Mouse (Mus musculus) limb, embryonic 12.5 days (tissue): Measurements from ENCODE around the gene Triap1. TPM values are rescaled to one million over a fixed set of nuclear protein-coding genes. Genes with fewer than 3 reads are reported as not detected.
"Not testable (repeated sequence)": the region's sequence is repeated elsewhere in the genome, so short reads cannot be mapped to it uniquely, and the experiment has no call there.

ENCODE experiments used
- ATAC-seq: fragments of 200-750 bp; cut with Nextera tagmentation; 2 replicates; pipeline ENCODE4 v1.8.0; 2017; ENCODE audit warnings: low read depth, moderate TSS enrichment; ENCODE audit not compliant: insufficient number of reproducible peaks, insufficient read depth, low FRiP score, low TSS enrichment
- H3K27ac ChIP-seq: fragments of 300-500 bp; sonication (generic); 2 replicates; pipeline ENCODE4 v1.5.1; 2016; ENCODE audit warnings: mild to moderate bottlenecking, moderate library complexity
- H3K27me3 ChIP-seq: fragments of 300-500 bp; sonication (generic); 2 replicates; pipeline ENCODE4 v1.6.1; 2016; ENCODE audit warnings: mild to moderate bottlenecking, moderate library complexity
- H3K36me3 ChIP-seq: fragments of 300-500 bp; sonication (generic); 2 replicates; pipeline ENCODE4 v1.6.1; 2016; ENCODE audit warnings: mild to moderate bottlenecking, moderate library complexity
- H3K4me1 ChIP-seq: fragments of 300-500 bp; sonication (generic); replicated peaks from 2 replicates; pipeline ENCODE4 v1.6.1; 2016
- H3K4me2 ChIP-seq: fragments of 300-500 bp; sonication (generic); 2 replicates; pipeline ENCODE4 v1.6.1; 2016; ENCODE audit warnings: mild to moderate bottlenecking, moderate library complexity
- H3K4me3 ChIP-seq: fragments of 300-500 bp; sonication (generic); replicated peaks from 2 replicates; pipeline ENCODE4 v1.5.1; 2016; ENCODE audit warnings: mild to moderate bottlenecking
- H3K9ac ChIP-seq: fragments of 300-500 bp; sonication (generic); replicated peaks from 2 replicates; pipeline ENCODE4 v1.6.1; 2016; ENCODE audit warnings: mild to moderate bottlenecking, moderate library complexity
- H3K9me3 ChIP-seq: fragments of 300-500 bp; sonication (generic); 2 replicates; pipeline ENCODE4 v1.6.1; 2016; ENCODE audit warnings: mild to moderate bottlenecking, moderate library complexity
- WGBS: fragments of 180-500 bp; shearing (Covaris S2); methylation state at CpG from one replicate; pipeline ENCODE4 v1.1.7; 2016; 5-methylcytosine and 5-hydroxymethylcytosine counted together
- polyA plus RNA-seq: library from polyadenylated mRNA; unstranded; fragments of >200 nt; fragmentation: Nextera tagmentation; extraction: Ambion mirVana; gene quantifications from 2 replicates; pipeline ENCODE4 v1.2.1, GENCODE M21; 2016

Gene Triap1
- polyA plus RNA-seq: 65.4 and 67.0 TPM in 2 replicates

GRCm38 (mm10) chr5:115340577-115341313 is at the start of gene Triap1, which contains the start of gene Gatc:
Gene Triap1, plus strand, starts transcription at chr5:115341225.
Gene Gatc, minus strand, starts transcription at chr5:115341178.
- peak within 1 kb of the TSS; percentile 87 for H3K4me3 ChIP-seq
- peak; percentile 80 for ATAC-seq
- under 1% methylated on average over 62 of the region's 62 CpGs for WGBS
- peak within 1 kb of the TSS; percentile 89 for H3K9ac ChIP-seq
- no peaks in the 10 kb centered on the region for H3K9me3 ChIP-seq
- peak within 1 kb of the TSS; percentile 78 for H3K4me2 ChIP-seq
- H3K27ac ChIP-seq: peak within 1 kb of the TSS; percentile 83
- peaks cover 48% of the 10 kb centered on the region for H3K36me3 ChIP-seq
- H3K27me3 ChIP-seq: no peaks in the 10 kb centered on the region
- H3K4me1 ChIP-seq: peaks cover 20% of the 10 kb centered on the region

GRCm38 (mm10) chr5:115294173-115294572 is 46.9 kb upstream of the Triap1 start:
- no peak overlapping the region for H3K27ac ChIP-seq
- H3K9me3 ChIP-seq: no peaks in the 10 kb centered on the region
- no peak overlapping the region for H3K4me2 ChIP-seq
- H3K4me1 ChIP-seq: peaks cover 18% of the 10 kb centered on the region
- ATAC-seq: no peak
- H3K9ac ChIP-seq: no peak overlapping the region
- H3K36me3 ChIP-seq: peaks cover 92% of the 10 kb centered on the region
- no peak overlapping the region for H3K4me3 ChIP-seq
- no peaks in the 10 kb centered on the region for H3K27me3 ChIP-seq
- WGBS: 88% methylated on average over 8 of the region's 8 CpGs

- Histone ChIP-seq H3K27ac (0 out of 2 replicates have a peak overlapping the region, but pooled peaks have one; percentile 29), H3K36me3 (peaks cover 78% of the 10 kb centered on the region)
Observed at GRCm38 (mm10) chr5:115296347-115296746, 44.7 kb upstream of the Triap1 start.

GRCm38 (mm10) chr5:115300035-115300744 is 40.8 kb upstream of the Triap1 start:
- Histone ChIP-seq H3K4me2 (peak overlapping the region; percentile 78), H3K27ac (peak overlapping the region; percentile 93), H3K4me1 (peaks cover 30% of the 10 kb centered on the region), H3K9me3 (no peaks in the 10 kb centered on the region), H3K9ac (peak overlapping the region; percentile 85), H3K27me3 (no peaks in the 10 kb centered on the region), H3K4me3 (peak overlapping the region; percentile 77), H3K36me3 (peaks cover 44% of the 10 kb centered on the region)
- peak; percentile 22 for ATAC-seq
- under 1% methylated on average over 46 of the region's 46 CpGs for WGBS

More at GRCm38 (mm10) chr5:115296347-115296746, 44.7 kb upstream of the Triap1 start:
- Histone ChIP-seq H3K4me2 (no peak overlapping the region), H3K9me3 (no peaks in the 10 kb centered on the region), H3K27me3 (no peaks in the 10 kb centered on the region), H3K9ac (0 out of 2 replicates have a peak overlapping the region, but pooled peaks have one; percentile 8), H3K4me3 (no peak overlapping the region), H3K4me1 (peaks cover 23% of the 10 kb centered on the region)
- no peak for ATAC-seq
- 81% methylated on average over 10 of the region's 10 CpGs for WGBS

- H3K9me3 ChIP-seq: no peaks in the 10 kb centered on the region
- H3K9ac ChIP-seq: peak within 1 kb of the TSS; percentile 85
- under 1% methylated on average over 62 of the region's 66 CpGs for WGBS
- peak; percentile 98 for ATAC-seq
- H3K27ac ChIP-seq: peak within 1 kb of the TSS; percentile 93
- peaks cover 36% of the 10 kb centered on the region for H3K36me3 ChIP-seq
- peaks cover 30% of the 10 kb centered on the region for H3K4me1 ChIP-seq
- H3K4me2 ChIP-seq: peak within 1 kb of the TSS; percentile 78
- H3K27me3 ChIP-seq: no peaks in the 10 kb centered on the region
- peak within 1 kb of the TSS; percentile 77 for H3K4me3 ChIP-seq
Observed at GRCm38 (mm10) chr5:115300792-115301614, 40.0 kb upstream of the Triap1 start, which contains the start of gene Dynll1. Gene Dynll1, minus strand, starts transcription at chr5:115300999.

GRCm38 (mm10) chr5:115301615-115302014 is 39.4 kb upstream of the Triap1 start:
- peaks cover 30% of the 10 kb centered on the region for H3K36me3 ChIP-seq
- peak overlapping the region; percentile 77 for H3K4me3 ChIP-seq
- peak overlapping the region; percentile 48 for H3K9ac ChIP-seq
- H3K27ac ChIP-seq: peak overlapping the region; percentile 86
- peaks cover 30% of the 10 kb centered on the region for H3K4me1 ChIP-seq
- H3K9me3 ChIP-seq: no peaks in the 10 kb centered on the region
- H3K4me2 ChIP-seq: peak overlapping the region; percentile 65
- peak; percentile 16; the same call in 1 of the 2 replicates for ATAC-seq
- H3K27me3 ChIP-seq: no peaks in the 10 kb centered on the region
- WGBS: 24% methylated on average over 13 of the region's 13 CpGs

- Histone ChIP-seq H3K36me3 (peaks cover 24% of the 10 kb centered on the region), H3K4me2 (peak overlapping the region; percentile 65), H3K4me1 (peaks cover 29% of the 10 kb centered on the region)
- H3K4me3 ChIP-seq, H3K9ac ChIP-seq, ATAC-seq, H3K27ac ChIP-seq, H3K27me3 ChIP-seq, H3K9me3 ChIP-seq: not testable (repeated sequence)
- WGBS: 87% methylated on average over 7 of the region's 7 CpGs
Observed at GRCm38 (mm10) chr5:115302190-115302589, 38.8 kb upstream of the Triap1 start.

- no peaks in the 10 kb centered on the region for H3K9me3 ChIP-seq
- H3K4me2 ChIP-seq: no peak overlapping the region
- no peaks in the 10 kb centered on the region for H3K36me3 ChIP-seq
- H3K27ac ChIP-seq: no peak overlapping the region
- ATAC-seq: no peak
- 83% methylated on average over 4 of the region's 4 CpGs for WGBS
- no peak overlapping the region for H3K9ac ChIP-seq
- H3K4me3 ChIP-seq: no peak overlapping the region
- H3K4me1 ChIP-seq: peaks cover 17% of the 10 kb centered on the region
- H3K27me3 ChIP-seq: no peaks in the 10 kb centered on the region
Observed at GRCm38 (mm10) chr5:115312354-115312753, 28.7 kb upstream of the Triap1 start.

- Histone ChIP-seq H3K4me2 (no peak overlapping the region), H3K27me3 (no peaks in the 10 kb centered on the region), H3K9me3 (no peaks in the 10 kb centered on the region), H3K4me3 (no peak overlapping the region), H3K4me1 (peaks cover 24% of the 10 kb centered on the region), H3K9ac (no peak overlapping the region), H3K27ac (no peak overlapping the region), H3K36me3 (no peaks in the 10 kb centered on the region)
- WGBS: 69% methylated on average over 10 of the region's 10 CpGs
- no peak for ATAC-seq
Observed at GRCm38 (mm10) chr5:115312816-115313667, 28.0 kb upstream of the Triap1 start.

- Histone ChIP-seq H3K27ac (0 out of 2 replicates have a peak overlapping the region, but pooled peaks have one; percentile 35), H3K9me3 (no peaks in the 10 kb centered on the region), H3K27me3 (no peaks in the 10 kb centered on the region), H3K4me3 (no peak overlapping the region), H3K36me3 (no peaks in the 10 kb centered on the region), H3K9ac (no peak overlapping the region), H3K4me1 (peaks cover 30% of the 10 kb centered on the region), H3K4me2 (no peak overlapping the region)
- 26% methylated on average over 5 of the region's 5 CpGs for WGBS
- ATAC-seq: no peak
Observed at GRCm38 (mm10) chr5:115313668-115313943, 27.4 kb upstream of the Triap1 start.
